Mouse (Mus musculus): ENCODE measurements around the gene Pde4d. TPM values are rescaled to one million over a fixed set of nuclear protein-coding genes. Genes with fewer than 3 reads are reported as not detected.

Gene Pde4d
- polyA plus RNA-seq, 1 experiment from 2014 or later = 19.0 TPM

DNA sequence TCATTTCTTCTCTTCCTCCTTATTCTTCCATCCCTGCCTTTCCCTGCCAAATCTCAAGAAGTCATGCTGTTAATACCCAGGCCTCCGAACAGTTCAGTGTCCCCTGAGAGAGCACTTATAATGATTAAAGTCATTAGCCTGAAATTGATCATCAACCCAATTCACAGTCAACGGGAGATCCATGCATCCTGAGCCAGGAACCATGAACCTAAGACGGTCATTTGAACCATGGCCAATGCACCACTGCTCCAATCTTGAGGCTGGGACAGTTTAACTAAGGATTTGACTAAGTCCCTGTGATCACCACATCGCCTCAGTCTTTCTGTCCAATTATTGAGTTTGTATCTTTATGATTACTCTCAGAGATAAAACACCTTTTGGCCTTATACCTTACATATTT lies 952.6 kb downstream of the Pde4d start:
- Histone ChIP-seq H3K27ac (ENCODE audit: low read depth, low read length) (no peak overlapping the region), H3K36me3 (ENCODE audit: control insufficient read depth, insufficient read depth, low read length) (no peaks in the 10 kb centered on the region), H3K9ac (ENCODE audit: low read depth, low read length) (no peak overlapping the region), H3K4me3 (ENCODE audit: low read depth, low read length) (no peak overlapping the region), H3K4me2 (no peak overlapping the region), H3K4me1 (replicated peaks; ENCODE audit: control insufficient read depth, insufficient read depth, low read length) (no peaks in the 10 kb centered on the region), H3K9me3 (ENCODE audit: control insufficient read depth, low read length) (no peaks in the 10 kb centered on the region), H3K27me3 (replicated peaks; ENCODE audit: control insufficient read depth, insufficient read depth, low read length) (no peaks in the 10 kb centered on the region)
- ATAC-seq (replicated peaks; ENCODE audit: low FRiP score) (no peak), DNase-seq (ENCODE audit: low spot score) (no peak)
- 83% methylated on average over 4 of the region's 4 CpGs for WGBS

DNA sequence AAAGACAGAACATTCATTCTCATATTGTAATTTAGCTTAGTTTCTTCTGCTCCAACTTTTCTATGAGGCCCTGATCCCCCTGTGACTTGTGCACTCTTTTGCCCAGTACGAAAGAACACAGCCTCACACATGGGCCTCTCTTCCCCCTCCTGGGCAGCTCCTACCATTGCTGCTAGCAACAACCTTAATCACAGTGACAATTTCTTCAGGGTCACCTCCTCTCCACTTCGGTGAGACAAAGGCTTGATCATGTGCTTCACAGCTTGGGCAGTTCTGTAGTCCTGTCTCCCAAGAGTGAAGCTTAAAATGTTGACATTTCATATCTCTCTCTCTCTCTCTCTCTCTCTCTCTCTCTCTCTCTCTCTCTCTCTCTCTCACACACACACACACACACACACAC lies 953.2 kb downstream of the Pde4d start:
- ATAC-seq (replicated peaks; ENCODE audit: low FRiP score) = no peak
- no peaks in the 10 kb centered on the region for H3K27me3 ChIP-seq (replicated peaks; ENCODE audit: control insufficient read depth, insufficient read depth, low read length)

DNA sequence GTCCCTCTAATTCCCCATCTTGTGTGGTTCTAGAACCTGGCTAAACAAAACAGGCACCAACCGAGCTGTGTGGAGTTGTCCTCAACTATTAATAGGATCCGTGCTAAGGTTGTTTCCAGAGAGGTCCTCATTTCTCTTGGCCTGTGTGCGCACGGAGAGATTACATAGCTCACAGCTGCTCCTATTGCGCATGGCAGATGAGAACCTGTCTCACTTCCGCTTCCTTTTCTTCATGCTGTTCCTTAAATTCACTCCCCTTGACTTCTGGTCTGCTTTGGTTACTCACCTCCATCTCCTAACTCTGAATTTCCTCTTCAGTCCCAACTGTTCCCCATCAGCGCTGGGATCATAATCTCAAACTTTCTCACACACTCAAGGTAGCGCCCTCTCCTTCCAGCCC lies 956.6 kb downstream of the Pde4d start:
- no peak for ATAC-seq (replicated peaks; ENCODE audit: low FRiP score)
- 83% methylated on average over 8 of the region's 8 CpGs for WGBS
- Histone ChIP-seq H3K4me2 (no peak overlapping the region), H3K4me1 (replicated peaks; ENCODE audit: control insufficient read depth, insufficient read depth, low read length) (no peaks in the 10 kb centered on the region), H3K9me3 (ENCODE audit: control insufficient read depth, low read length) (no peaks in the 10 kb centered on the region), H3K27ac (ENCODE audit: low read depth, low read length) (no peak overlapping the region), H3K4me3 (ENCODE audit: low read depth, low read length) (no peak overlapping the region), H3K27me3 (replicated peaks; ENCODE audit: control insufficient read depth, insufficient read depth, low read length) (no peaks in the 10 kb centered on the region), H3K36me3 (ENCODE audit: control insufficient read depth, insufficient read depth, low read length) (no peaks in the 10 kb centered on the region), H3K9ac (ENCODE audit: low read depth, low read length) (no peak overlapping the region)
- DNase-seq (ENCODE audit: low spot score) = no peak

More for the DNA sequence above, 953.2 kb downstream of the Pde4d start:
- Histone ChIP-seq H3K4me1 (replicated peaks; ENCODE audit: control insufficient read depth, insufficient read depth, low read length) (no peaks in the 10 kb centered on the region), H3K36me3 (ENCODE audit: control insufficient read depth, insufficient read depth, low read length) (no peaks in the 10 kb centered on the region), H3K9ac (ENCODE audit: low read depth, low read length) (no peak overlapping the region), H3K4me2 (no peak overlapping the region), H3K27ac (ENCODE audit: low read depth, low read length) (no peak overlapping the region), H3K4me3 (ENCODE audit: low read depth, low read length) (no peak overlapping the region), H3K9me3 (ENCODE audit: control insufficient read depth, low read length) (no peaks in the 10 kb centered on the region)
- 54% methylated on average over 2 of the region's 2 CpGs for WGBS
- DNase-seq (ENCODE audit: low spot score) = no peak

DNA sequence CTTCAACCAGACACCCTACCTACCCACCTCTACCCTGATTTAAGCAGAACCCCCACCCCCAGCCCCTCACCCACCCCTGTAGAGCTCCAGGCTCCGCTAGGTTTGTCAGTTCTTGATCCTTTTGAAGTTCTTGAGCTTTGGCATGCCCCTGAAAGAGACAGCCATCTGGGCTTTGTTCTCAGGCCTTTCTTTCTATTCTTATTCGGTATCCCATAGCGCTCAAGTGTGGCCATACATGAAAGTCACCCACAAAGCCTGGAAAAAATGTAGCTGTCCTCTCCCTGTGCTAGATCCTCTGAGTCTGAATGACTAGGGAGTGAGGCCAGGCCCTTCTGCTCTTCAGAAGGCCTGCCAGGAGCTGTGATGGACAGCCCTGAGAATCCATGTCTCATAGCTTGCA lies 957.6 kb downstream of the Pde4d start:
- WGBS = 74% methylated on average over 3 of the region's 3 CpGs
- ATAC-seq (replicated peaks; ENCODE audit: low FRiP score) = no peak
- no peaks in the 10 kb centered on the region for H3K36me3 ChIP-seq (ENCODE audit: control insufficient read depth, insufficient read depth, low read length)

DNA sequence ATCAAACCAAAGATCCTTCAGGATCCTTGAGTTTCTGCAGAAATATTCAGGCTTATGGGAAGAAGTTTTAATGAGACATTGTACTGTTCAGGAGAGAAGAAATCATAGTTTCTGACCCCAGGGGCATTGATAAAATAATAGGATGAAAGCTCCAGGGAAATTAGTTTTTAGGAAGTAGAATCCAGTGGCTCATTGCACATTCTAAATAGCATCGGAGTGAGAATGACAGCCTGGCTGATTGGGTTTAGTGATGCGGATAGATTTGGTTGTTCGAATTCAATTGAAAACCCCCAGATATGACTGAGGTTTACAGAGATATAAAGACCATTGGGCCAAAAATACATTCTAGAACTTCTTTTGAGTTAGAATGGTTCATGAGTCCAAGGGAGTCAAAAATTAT lies 970.7 kb downstream of the Pde4d start:
- WGBS = 90% methylated on average over 3 of the region's 3 CpGs
- ATAC-seq (replicated peaks; ENCODE audit: low FRiP score) = no peak
- Histone ChIP-seq H3K27ac (ENCODE audit: low read depth, low read length) (no peak overlapping the region), H3K9ac (ENCODE audit: low read depth, low read length) (no peak overlapping the region), H3K4me3 (ENCODE audit: low read depth, low read length) (no peak overlapping the region), H3K27me3 (replicated peaks; ENCODE audit: control insufficient read depth, insufficient read depth, low read length) (no peaks in the 10 kb centered on the region), H3K4me2 (no peak overlapping the region), H3K9me3 (ENCODE audit: control insufficient read depth, low read length) (no peaks in the 10 kb centered on the region), H3K4me1 (replicated peaks; ENCODE audit: control insufficient read depth, insufficient read depth, low read length) (no peaks in the 10 kb centered on the region), H3K36me3 (ENCODE audit: control insufficient read depth, insufficient read depth, low read length) (no peaks in the 10 kb centered on the region)
- DNase-seq (ENCODE audit: low spot score) = no peak

More for the DNA sequence above, 957.6 kb downstream of the Pde4d start:
- H3K27ac ChIP-seq (ENCODE audit: low read depth, low read length) = no peak overlapping the region
- no peaks in the 10 kb centered on the region for H3K9me3 ChIP-seq (ENCODE audit: control insufficient read depth, low read length)
- H3K4me3 ChIP-seq (ENCODE audit: low read depth, low read length) = no peak overlapping the region
- H3K27me3 ChIP-seq (replicated peaks; ENCODE audit: control insufficient read depth, insufficient read depth, low read length) = no peaks in the 10 kb centered on the region
- H3K9ac ChIP-seq (ENCODE audit: low read depth, low read length) = no peak overlapping the region
- H3K4me2 ChIP-seq = no peak overlapping the region
- DNase-seq (ENCODE audit: low spot score) = no peak
- no peaks in the 10 kb centered on the region for H3K4me1 ChIP-seq (replicated peaks; ENCODE audit: control insufficient read depth, insufficient read depth, low read length)

DNA sequence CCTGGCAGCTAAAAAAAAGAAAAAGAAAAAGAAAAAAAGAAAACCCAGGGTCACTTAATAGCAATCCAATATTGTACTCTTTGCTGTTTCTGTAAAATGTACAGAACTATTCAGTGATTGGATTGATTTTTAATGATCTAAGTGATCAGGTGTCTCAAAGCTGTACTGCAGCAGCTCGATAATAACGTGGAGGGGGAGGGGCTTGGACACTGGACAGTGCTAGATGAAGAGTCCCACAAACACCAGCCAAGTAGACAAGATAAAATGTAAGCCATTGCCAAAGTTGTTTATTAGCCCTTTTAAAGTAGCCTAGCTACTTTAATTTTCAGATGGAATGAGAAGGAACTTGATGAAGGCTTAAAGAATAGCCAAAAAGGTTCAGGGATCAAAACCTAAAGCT lies 975.2 kb downstream of the Pde4d start:
- Histone ChIP-seq H3K27me3 (replicated peaks; ENCODE audit: control insufficient read depth, insufficient read depth, low read length) (no peaks in the 10 kb centered on the region), H3K9ac (ENCODE audit: low read depth, low read length) (no peak overlapping the region), H3K4me2 (no peak overlapping the region), H3K9me3 (ENCODE audit: control insufficient read depth, low read length) (no peaks in the 10 kb centered on the region), H3K4me1 (replicated peaks; ENCODE audit: control insufficient read depth, insufficient read depth, low read length) (no peaks in the 10 kb centered on the region), H3K27ac (ENCODE audit: low read depth, low read length) (no peak overlapping the region), H3K4me3 (ENCODE audit: low read depth, low read length) (no peak overlapping the region), H3K36me3 (ENCODE audit: control insufficient read depth, insufficient read depth, low read length) (no peaks in the 10 kb centered on the region)
- no peak for DNase-seq (ENCODE audit: low spot score)
- 55% methylated on average over 2 of the region's 2 CpGs for WGBS
- no peak for ATAC-seq (replicated peaks; ENCODE audit: low FRiP score)

DNA sequence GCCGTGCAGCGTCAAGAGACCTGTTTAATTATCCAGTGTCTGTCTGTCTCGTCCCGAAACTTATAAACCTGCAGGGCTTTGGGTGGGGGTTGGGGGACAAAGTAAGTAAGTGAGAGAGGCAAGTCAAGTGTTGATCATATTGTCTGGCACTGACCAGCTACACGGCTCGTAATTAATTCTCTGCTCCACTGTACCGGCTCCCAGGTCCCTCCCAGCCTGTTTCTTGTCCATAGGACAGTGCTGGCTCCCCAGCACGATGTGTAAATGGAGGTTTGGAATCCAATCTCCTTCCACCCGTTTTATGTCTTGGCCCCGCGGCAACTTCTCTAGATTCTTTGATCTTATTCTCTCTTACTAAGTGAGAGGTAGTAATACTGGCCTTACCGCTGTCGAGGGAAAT lies 975.8 kb downstream of the Pde4d start:
- no peak overlapping the region for H3K9ac ChIP-seq (ENCODE audit: low read depth, low read length)
- H3K27me3 ChIP-seq (replicated peaks; ENCODE audit: control insufficient read depth, insufficient read depth, low read length) = no peaks in the 10 kb centered on the region
- H3K27ac ChIP-seq (ENCODE audit: low read depth, low read length) = no peak overlapping the region
- WGBS = 74% methylated on average over 13 of the region's 13 CpGs
- DNase-seq (ENCODE audit: low spot score) (no peak), ATAC-seq (replicated peaks; ENCODE audit: low FRiP score) (no peak)
- H3K36me3 ChIP-seq (ENCODE audit: control insufficient read depth, insufficient read depth, low read length) = no peaks in the 10 kb centered on the region
- H3K4me1 ChIP-seq (replicated peaks; ENCODE audit: control insufficient read depth, insufficient read depth, low read length) = no peaks in the 10 kb centered on the region
- H3K9me3 ChIP-seq (ENCODE audit: control insufficient read depth, low read length) = no peaks in the 10 kb centered on the region
- H3K4me2 ChIP-seq = no peak overlapping the region
- no peak overlapping the region for H3K4me3 ChIP-seq (ENCODE audit: low read depth, low read length)

DNA sequence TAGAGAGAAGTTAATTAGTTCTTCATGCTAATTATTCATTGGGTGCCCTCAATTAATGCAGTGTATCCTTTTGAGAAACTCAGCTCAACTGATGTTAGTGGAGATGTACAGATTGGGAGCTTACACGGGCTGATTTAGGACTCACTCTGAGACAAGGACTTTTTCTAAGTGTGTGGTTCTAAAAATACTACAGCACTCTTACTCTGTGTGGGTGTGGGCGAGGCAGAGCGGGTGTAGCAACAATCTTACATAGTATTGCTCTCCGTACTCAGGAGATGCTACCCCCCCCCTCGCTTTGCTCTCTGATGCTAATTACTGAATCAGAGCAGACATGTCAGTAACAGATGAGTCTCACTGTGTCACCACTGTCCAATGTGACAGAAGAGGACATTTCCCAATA lies 976.3 kb downstream of the Pde4d start:
- H3K4me3 ChIP-seq (ENCODE audit: low read depth, low read length) = no peak overlapping the region
- no peaks in the 10 kb centered on the region for H3K36me3 ChIP-seq (ENCODE audit: control insufficient read depth, insufficient read depth, low read length)
- WGBS = 85% methylated on average over 5 of the region's 5 CpGs
- no peaks in the 10 kb centered on the region for H3K27me3 ChIP-seq (replicated peaks; ENCODE audit: control insufficient read depth, insufficient read depth, low read length)
- no peak overlapping the region for H3K27ac ChIP-seq (ENCODE audit: low read depth, low read length)
- DNase-seq (ENCODE audit: low spot score) (no peak), ATAC-seq (replicated peaks; ENCODE audit: low FRiP score) (no peak)
- no peaks in the 10 kb centered on the region for H3K9me3 ChIP-seq (ENCODE audit: control insufficient read depth, low read length)
- no peaks in the 10 kb centered on the region for H3K4me1 ChIP-seq (replicated peaks; ENCODE audit: control insufficient read depth, insufficient read depth, low read length)
- no peak overlapping the region for H3K9ac ChIP-seq (ENCODE audit: low read depth, low read length)
- no peak overlapping the region for H3K4me2 ChIP-seq

DNA sequence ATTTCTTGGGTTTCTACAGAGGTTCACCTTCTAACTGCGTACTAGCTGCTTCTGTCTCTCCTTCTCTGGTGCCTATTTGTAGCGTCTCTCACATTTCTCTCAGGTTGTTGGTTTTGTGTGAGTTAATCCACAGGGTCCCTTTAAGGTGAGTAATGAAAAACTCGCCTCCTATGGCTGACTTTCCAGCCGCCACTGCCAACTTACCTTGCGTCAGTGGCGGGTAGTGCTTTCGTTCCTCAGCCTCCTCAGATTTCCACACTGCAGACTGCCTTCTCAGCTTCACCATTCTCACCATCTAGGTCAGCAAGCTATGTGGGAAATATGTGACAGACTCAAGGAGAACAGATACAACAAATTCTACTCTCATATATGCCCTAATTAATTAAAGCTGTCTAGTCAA lies 977.8 kb downstream of the Pde4d start:
- no peak overlapping the region for H3K4me3 ChIP-seq (ENCODE audit: low read depth, low read length)
- no peaks in the 10 kb centered on the region for H3K36me3 ChIP-seq (ENCODE audit: control insufficient read depth, insufficient read depth, low read length)
- H3K27me3 ChIP-seq (replicated peaks; ENCODE audit: control insufficient read depth, insufficient read depth, low read length) = no peaks in the 10 kb centered on the region
- no peak for DNase-seq (ENCODE audit: low spot score)
- H3K9me3 ChIP-seq (ENCODE audit: control insufficient read depth, low read length) = no peaks in the 10 kb centered on the region
- H3K4me1 ChIP-seq (replicated peaks; ENCODE audit: control insufficient read depth, insufficient read depth, low read length) = no peaks in the 10 kb centered on the region
- H3K4me2 ChIP-seq = no peak overlapping the region
- no peak overlapping the region for H3K27ac ChIP-seq (ENCODE audit: low read depth, low read length)
- no peak for ATAC-seq (replicated peaks; ENCODE audit: low FRiP score)
- no peak overlapping the region for H3K9ac ChIP-seq (ENCODE audit: low read depth, low read length)
- 70% methylated on average over 7 of the region's 7 CpGs for WGBS
